Mouse (Mus musculus) lung, adult 2 months (tissue): Measurements from ENCODE around the gene Rabep1.

ENCODE experiments used
- CTCF ChIP-seq: fragments of 200-500 bp; IDR thresholded peaks from 2 replicates; pipeline ENCODE4 v1.5.1; 2011; ENCODE audit warnings: mild to moderate bottlenecking, low read length, control low read depth; ENCODE audit not compliant: insufficient read depth
- POLR2A ChIP-seq: fragments of 200-500 bp; IDR thresholded peaks from 2 replicates; pipeline ENCODE4 v1.6.1; 2011; ENCODE audit warnings: low read depth, mild to moderate bottlenecking, control low read depth, low read length, borderline replicate concordance; ENCODE audit errors: extremely low read depth

GRCm38 (mm10) chr11:70911920-70912319 lies 67.3 kb downstream of the Rabep1 start:
- TF ChIP-seq CTCF (no peak), POLR2A (no peak)
